Mouse (Mus musculus) embryo, embryonic 10.5 days (tissue): Measurements from ENCODE around the gene 1110059G10Rik.
A peak's percentile ranks its signal among the peaks of the same experiment; 100 is the strongest.

Experiments
- DNase-seq: peaks from one replicate; pipeline ENCODE4 v3.0.0-alpha.2; 2015; ENCODE audit warnings: low spot score

1110059G10Rik gene

DNA sequence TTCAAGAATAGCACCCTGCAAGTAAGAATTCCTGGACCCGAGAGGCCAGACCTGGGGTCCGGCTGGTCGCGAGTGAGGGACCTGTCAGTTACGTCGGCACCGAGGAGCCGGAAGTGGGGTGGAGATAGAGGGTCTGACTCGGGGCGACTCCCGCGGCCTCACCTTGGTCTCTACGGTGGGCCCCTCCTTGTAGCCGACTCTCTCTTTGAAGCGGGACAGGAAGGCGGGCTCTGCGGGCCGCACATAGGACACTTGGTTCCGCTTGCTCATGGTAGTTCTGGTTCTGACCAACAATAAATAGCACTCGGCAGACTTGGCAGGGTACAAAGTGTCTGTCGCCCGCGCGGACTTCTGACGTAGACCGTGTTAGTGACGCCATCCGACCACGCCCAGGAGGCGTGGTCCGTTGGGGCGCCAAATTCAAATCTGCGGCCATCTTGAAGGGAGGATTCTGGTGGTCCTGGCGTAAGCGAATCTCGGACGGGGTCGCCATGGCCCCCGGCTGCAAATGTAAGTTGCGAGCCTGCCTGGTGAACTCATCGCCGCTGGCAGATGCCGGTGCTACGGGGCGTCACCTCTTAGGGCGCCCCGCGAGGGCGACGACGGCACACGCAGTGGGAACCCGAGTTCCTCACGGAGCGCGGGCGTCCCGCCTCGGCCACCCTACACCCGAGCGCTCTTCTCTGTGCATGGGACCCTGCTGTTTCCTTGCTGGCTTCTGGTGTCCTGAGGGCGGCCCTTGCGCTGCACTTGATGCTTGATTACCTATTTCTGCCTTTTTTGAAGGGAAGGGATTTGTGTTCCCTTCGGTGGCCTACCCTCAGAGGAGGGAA is at the start of gene 1110059G10Rik, which contains the start of gene Kif15:
1110059G10Rik (minus strand) TSS at position 358 of the 833 bp plus-strand sequence.
Kif15 (plus strand) TSS at position 404 of the 833 bp plus-strand sequence.
- DNase-seq = peak; percentile 97

DNA sequence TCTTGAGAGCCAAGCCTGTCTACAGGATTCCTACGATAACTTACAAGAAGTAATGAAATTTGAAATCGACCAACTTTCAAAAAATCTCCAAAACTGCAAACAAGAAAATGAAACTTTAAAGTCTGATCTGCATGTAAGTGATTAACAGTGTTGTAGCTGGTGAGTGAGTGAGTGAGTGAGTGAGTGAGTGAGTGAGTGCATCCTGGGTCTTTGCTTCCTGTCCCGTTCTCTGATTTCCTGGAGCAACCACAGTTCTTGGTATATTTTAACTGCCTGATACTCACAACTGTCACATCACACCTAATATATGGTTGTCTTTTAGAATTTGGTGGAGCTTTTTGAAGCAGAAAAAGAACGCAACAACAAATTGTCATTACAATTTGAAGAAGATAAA is 48.4 kb upstream of the 1110059G10Rik start:
- DNase-seq = no peak

DNA sequence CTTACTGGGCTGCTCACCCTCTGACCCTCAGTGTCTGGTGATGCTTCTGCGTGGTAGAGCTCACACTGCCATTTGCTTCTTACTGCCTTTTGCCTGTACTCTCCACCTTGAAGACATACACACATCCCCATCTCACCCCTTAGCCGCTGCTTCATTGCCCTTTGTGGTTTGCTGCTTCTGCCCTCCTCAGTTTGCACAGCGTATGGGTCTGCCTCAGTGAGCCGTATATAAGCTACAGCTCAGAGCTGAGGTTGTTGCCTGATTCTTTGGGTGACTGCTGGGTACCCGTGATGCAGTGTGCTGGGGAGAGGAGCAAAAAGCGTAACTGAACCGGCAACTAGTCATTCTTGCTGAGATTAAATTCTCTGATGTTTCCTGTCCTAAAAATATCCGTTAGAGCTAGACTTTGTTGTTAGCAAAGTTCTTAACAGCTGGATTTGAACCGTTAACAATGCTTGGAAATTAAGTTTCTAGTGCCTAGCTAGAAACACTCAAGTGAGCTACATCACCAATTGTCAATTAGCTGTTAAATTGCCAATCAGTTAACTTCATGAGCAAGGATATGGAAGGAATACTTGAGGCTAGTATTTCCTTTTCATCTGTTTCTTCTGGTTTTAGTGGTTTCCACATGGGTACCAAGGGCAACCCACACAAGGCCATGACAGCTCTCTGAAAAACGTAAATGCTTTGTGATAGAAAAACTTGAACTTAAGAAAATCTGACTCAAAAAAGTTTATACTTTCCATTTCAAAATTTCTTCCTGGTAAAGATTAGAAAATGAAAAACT is 47.8 kb upstream of the 1110059G10Rik start:
- DNase-seq = no peak

DNA sequence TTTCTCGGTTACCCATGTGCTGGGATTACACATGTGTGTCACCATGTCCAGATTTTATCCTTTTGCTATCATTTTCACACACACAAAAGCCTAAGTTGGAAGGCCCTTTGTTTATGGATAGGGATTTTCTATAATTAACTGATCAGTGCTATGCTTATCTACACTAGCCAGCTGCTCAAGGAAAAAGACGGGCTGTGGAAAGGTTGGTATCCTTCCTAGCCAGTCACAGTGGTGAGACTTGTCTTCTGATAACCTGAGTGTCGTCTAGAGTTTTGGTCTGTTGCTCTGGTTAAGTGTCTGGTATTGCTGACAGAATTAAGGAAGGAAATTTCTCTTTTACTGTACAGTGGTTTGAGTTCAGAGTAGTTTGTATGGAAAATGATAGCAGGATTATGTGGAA is 21.9 kb downstream of the 1110059G10Rik start:
- no peak for DNase-seq

DNA sequence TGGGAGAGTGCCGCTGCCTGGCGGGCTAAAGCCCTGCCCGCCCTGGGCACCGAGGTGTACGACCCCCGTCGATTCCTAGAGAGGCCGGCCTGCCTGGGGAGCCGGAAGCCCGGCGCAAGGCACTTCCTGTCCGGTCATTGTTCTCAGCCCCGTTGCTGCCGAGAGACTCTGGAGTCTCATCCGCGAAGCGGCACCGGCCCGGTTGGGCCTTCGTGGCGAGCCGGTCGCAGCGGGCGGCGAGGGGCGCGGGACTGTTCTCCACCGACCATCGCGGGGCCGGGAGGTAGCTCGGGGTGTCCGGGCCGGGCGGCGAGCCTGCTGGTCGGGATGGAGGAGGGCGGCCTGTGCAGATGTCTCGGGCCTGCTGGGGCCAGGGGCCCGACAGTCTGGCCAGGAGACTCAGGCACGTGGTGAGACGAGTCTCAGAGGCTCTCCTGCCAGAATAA is 27.8 kb downstream of the 1110059G10Rik start, which contains the start of gene Zfp105:
Zfp105 (plus strand) TSS at position 137 of the 446 bp plus-strand sequence.
- DNase-seq = peak; percentile 94

DNA sequence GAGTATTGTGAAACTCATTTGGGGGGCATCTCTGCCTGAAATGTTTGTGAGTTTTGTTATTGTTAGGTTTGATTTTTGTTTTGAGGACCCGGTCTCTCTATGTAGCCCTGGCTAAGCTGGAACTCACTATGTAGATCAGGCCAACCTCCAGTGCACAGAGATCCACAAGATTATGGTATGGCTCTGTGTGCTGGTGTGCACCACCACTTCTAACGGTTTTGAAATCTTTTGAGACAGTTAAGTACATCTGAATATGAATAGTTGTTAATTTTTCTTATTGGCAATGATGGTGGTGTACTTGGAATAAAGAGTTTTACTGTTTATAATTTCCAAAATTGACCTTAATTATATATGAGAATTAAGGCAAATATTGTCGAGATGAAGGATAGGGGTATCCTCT is 28.4 kb downstream of the 1110059G10Rik start:
- no peak for DNase-seq

DNA sequence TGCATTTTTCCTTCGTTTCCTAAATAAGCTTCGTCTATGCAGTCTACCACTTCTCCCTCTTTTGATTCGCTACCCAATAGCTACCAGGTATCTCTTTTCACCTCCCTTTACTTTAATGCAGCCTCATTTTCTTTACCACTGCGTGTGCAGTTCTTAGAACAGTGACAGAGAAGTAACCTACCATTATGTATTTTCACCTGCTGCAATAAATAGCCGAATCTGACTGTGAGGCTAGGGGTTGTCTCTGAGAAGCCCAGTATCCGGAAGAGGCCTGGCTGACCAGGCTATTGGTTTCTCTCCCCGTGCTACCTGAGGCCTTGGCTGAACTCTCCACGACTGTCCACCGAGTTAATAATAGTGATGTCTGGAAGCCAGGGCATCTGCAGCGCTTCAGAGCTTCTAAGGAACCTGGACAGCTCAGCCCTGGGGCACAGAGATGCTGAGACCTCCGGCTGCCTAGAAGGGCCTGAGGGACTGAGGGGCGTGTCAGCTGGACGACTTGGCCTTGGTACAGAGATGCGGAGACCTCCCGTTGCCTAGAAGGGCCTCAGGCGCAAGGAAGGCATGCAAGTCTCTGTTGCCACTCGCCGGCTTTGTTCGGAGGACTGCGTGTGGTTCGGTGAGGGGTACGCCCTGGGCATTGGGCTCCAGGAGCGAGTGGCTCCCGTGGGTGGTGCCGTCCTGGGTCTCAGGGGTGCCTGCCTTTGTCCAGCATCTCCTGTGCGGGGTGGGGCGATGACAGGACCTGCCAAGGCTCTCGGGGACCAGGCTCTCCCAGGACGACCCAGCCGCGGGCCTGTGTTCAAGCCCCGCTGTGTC is 47.9 kb downstream of the 1110059G10Rik start:
- DNase-seq = peak; percentile 92

DNA sequence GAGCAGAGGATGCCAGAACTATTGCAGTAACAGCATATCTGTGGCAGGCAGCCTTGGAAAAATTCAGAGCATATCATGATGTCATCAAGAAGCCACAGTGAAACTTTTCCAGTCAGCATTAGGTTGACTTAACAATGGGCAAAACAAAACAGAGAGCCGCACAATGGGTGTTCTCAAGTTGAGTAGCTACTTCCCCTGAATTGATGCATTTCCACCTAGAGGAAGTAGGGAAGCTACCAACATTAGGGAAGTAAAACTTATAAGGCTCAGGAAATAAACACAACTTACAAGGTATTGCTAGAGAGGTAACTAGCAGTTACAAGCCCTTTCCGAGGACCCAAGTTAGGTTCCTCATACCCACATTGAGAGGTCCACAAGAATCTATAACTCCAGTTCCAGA is 49.8 kb downstream of the 1110059G10Rik start:
- DNase-seq = no peak
